Mouse (Mus musculus): ENCODE data around the gene Obscn.

Obscn gene

DNA sequence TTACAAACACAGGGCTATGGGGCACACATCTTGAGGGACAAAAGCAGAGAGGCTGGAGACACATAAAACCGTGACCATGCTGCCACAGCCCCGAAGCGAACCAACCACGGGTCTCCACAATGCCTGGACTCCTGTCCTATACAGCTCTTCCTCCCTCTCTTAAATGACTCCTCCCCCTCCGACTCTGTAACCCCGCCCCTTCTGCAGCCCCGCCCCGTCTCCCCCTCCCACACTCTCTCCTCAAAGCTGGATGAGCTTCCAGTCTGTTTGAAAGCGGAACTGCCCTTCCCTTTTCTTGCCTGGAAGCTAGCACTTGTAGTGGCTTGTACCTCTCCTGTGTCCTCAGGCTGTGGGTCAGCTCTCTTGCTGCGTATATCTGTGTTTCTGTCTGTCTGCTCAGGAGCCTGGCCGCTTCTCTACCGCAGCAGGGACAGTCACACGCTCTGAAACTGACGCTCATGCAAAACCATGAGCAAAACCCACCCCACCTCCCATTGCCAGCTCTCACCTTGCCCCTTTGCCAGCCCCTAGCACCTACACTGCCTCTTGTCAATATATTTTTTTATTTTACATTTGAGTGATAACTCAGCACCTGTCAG lies 5.7 kb upstream of the Obscn start:
- DNase-seq: peak in 1 of 2 experiments; percentile 23

DNA sequence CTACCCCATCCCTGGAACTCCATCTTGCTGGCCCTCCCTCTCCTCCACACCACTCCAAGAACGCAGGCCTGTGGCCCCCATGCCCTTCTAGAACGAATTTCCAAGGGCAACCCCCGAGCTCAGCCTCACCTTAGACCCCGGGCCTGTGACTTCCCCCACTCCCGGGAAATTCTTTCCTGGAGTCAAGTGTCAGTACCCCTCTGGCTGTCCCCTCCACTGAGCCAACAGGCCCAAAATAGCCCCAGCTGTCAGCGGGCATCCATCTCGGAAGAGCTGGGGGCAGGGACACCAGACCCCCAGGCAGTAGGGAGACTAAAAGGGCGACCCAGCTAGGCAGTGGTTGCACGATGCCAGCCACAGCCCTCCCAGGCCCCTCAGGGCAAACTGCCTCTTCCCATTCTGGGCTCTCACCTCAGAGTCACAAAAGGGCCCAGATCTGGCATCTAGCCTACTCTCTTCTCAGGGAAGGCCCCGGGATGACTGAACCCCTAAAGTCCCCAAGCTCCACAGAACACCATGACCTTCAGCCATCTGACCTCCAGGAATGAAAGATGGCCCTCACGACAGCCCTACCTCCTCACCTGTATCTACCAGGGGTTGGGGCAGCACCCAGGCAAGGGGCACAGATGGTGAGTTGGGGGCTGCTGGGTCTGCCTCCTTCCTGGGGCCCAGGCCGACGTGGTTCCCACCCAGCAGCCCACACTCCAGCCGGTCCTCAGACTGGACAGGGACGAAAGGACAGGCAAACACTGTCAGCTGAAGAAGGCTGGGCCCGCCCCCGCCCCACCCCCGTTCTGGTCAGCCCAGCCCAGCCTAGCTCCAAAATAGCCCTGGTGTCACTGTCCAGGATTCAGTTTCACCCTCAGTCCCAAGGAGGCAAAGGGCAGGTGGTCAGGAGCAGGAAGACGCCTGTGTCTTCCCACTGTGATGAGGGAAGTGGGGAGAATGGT lies 2.6 kb upstream of the Obscn start:
- no peak for DNase-seq

DNA sequence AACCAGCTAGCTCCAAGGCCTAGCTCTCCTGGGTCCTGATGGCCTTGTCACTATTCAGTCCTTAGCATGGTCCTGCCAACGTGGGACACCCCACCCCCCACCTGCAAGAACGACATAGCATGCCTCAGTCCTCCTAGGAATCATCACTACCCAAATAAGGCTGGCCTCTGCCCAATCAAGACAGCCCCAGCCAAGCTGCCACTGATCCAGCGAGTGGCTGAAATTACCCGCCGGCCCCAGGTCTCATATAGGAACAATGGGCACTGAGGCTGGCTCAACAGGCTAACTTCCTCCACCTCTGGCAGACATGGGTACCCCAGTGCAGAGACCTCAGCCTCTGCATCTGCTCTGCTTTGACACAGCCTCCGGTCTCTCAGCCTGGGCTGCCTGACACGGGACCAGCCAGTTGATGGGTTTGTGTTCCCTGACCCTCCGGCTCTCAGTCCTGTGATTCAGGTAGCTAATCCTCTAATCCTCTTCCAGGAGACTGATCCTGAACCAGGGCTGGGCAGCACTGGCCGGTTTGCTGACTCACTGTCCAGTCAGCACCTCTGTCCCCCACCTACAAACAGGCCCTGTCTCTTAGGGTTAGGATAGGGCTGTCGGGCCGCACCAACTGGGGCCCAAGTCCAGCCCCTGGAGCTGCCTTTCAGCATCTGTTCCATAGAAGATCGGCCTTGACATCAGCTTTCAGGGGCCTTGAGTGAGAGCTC lies 948 bp upstream of the Obscn start:
- DNase-seq: no peak

DNA sequence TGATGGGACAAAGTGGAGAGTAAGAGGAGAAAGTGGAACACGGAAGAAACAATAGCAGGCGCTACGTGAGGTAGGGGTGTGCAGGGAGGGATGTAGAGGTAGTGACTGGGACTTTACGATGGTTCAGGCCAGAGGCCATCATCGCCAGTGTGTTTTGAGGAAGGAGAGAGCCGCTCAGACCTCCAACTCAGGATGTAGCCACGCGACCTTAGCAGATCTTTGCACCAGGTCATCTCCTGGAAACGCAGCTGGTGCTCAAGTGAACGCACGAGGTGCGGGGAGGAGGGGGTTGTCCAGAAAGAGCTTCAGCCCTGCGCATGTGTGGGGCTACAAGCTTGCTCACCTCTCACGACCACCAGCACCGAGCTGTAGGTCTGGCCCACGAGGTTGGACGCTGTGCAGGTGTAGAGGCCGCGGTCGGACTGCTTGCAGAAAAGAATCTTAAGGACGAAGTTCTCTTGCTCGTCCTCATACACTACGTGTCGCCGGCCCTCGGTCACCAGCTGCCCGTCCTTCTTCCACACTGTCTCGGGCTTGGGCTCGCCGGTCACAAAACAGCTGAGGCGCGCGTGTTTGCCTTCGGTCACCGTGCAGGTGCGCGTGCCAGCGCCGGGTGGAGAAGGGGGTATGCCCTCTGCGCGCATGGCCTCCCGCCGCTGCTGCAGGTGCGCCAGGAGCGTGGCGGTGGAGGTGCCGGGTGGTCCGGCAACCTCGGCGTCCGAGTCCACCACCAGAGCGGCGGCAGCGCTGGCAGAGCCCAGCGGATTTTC lies 966 bp downstream of the Obscn start:
- no peak for DNase-seq

GRCm38 (mm10) chr11:59134373-59134997 lies 1.7 kb downstream of the Obscn start:
- peak; percentile 22 to 38 for DNase-seq

GRCm38 (mm10) chr11:59132065-59132464 lies 4.1 kb downstream of the Obscn start:
- DNase-seq: no peak

DNA sequence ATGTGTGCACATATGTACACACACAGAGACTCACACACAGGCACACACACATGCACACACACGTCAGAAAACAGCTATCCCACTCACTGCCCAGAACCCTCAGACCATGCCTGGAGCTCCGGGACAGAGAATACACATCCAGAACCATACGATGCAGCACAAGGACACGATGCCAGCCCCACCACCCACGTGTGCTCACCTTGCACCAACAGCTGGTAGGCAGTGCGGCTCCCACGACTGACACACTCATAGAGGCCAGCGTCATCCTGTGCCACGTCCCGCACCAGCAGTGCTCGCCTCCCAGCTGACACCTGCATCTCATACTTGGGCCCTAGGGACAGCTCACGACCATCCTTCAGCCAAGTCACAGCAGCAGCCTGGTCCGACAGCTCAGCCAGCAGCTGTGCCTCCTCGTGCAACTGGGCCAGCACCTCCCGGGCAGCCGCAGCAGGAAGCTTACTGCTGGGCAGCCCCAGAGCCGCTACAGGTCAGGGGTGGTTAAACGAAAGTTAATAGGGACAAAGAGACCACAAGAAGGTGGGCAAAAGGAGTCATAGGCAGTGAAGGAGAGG lies 4.8 kb downstream of the Obscn start:
- DNase-seq: no peak

GRCm38 (mm10) chr11:59130782-59131181 lies 5.4 kb downstream of the Obscn start:
- DNase-seq: no peak

- no peak for DNase-seq
Measured at GRCm38 (mm10) chr11:59105945-59106344, 30.3 kb downstream of the Obscn start.

DNA sequence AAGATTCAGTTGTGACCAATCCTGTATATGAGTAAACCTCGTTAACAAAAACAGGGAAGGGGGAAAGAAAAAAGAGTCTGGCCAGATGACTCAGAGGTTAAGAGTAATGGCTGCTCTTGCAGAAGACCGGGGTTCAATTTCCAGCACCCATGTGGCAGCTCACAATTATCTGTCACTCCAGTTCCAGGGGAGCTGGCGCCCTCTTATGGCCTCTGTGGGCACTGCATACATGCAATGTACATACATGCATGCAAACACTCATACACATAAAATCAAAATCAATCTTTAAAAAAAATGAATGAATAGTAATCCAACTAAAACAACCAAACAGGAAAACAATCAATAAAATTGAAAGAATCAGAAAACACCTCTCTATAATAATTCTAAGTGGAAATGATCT lies 33.9 kb downstream of the Obscn start:
- DNase-seq: no peak

GRCm38 (mm10) chr11:59098339-59098738 lies 37.9 kb downstream of the Obscn start:
- peak in 1 of 2 experiments; percentile 51 for DNase-seq

- DNase-seq: no peak
Measured at GRCm38 (mm10) chr11:59097770-59098169, 38.4 kb downstream of the Obscn start.

GRCm38 (mm10) chr11:59094213-59094612 lies 42.0 kb downstream of the Obscn start:
- DNase-seq: peak in 1 of 2 experiments; percentile 11

DNA sequence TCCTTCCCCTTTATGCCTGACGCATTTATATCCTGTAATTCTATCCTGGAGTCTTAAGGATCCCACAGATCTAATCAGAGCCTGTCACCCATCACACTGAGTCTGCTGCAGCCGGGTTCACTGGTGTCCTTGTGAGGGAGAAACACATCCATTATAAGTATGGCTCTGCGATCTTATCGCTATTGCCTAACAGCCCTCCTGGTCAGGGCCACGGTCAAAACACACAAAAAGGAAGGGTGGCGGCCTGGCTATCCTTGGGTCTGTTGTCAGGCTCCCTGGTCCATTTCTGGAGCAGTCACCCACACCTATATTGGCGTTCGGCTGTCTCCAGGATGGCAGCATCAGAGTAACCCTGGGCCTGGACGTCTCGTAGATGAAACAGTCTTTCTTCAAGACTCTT lies 48.6 kb downstream of the Obscn start:
- no peak for DNase-seq

DNA sequence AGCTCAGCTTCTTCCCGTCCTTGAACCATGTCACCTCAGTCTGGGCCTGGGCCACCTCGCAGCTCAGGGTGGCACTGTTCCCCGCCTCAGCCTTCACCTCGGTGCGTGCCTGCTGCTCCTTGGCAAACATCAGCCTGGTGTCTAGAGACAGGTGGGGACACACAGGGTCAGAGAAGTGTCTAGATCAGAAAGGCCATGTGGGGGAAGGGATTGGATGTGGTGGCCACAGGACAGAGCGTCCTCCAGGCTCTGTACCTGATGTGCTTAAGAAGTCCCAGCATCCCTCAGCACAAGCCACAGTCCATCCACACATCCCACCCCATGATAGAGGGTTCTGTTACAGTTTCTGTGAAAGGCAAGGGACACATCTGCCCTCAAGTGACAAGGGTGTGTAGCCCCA lies 51.0 kb downstream of the Obscn start:
- DNase-seq: no peak

- DNase-seq: no peak
Measured at GRCm38 (mm10) chr11:59083125-59083524, 53.1 kb downstream of the Obscn start.

GRCm38 (mm10) chr11:59078311-59078710 lies 57.9 kb downstream of the Obscn start:
- no peak for DNase-seq

DNA sequence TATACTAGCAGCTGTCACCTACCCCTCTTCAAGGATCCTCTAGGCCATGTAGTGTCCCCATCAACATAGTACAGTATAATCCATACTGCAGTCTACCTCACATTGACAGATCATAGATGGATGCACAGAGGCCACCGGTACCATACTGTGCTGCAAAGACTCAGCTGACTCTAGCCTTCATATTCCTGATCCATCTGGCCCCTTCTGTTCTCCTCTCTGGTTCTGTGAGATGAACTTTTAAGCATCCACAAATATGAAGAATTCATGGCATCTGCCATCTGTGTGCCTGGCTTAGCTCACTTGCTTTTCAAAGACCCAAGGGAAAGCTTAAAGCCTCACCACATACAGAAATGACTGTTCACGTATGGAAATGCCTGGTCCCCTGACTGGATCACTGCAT lies 65.9 kb downstream of the Obscn start:
- no peak for DNase-seq

DNA sequence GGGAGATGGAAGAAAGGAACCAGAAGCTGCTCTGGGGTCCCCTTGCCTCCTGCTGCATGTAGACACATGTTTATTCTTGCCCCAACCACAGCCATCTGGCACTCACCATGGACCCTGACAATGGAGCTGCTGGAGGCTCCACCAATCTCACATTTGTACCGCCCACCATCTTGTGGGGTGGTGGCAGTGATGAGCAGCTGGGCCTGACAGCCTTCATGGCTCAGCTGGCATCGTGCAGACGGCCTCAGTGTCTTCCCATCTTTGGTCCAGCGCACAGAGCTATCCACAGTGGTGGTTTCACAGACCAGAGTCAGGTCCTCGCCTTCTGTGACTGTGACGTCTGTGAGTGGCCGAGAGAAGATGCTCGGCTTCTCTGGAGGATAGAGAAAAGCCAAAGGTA lies 67.3 kb downstream of the Obscn start:
- no peak for DNase-seq

GRCm38 (mm10) chr11:59068433-59068832 lies 67.8 kb downstream of the Obscn start:
- DNase-seq: no peak

DNA sequence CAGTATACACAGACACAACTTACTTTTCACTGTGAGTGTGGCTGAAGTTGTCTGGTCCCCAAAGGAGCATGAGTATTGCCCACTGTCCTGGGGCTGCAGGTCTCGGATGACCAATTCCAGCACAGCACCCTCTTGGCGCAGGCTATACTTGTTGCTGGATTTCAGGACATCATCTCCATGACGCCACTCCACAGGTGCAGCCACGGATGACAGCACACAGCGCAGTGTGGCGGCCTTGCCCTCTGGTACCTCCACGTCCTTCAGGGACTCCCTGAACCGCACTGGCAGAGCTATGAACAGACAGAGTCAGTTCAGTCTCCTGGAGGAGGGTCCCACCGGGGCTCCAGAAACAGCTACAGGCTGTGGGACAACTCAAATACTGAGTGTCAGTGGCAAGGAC lies 68.3 kb downstream of the Obscn start:
- DNase-seq: no peak

DNA sequence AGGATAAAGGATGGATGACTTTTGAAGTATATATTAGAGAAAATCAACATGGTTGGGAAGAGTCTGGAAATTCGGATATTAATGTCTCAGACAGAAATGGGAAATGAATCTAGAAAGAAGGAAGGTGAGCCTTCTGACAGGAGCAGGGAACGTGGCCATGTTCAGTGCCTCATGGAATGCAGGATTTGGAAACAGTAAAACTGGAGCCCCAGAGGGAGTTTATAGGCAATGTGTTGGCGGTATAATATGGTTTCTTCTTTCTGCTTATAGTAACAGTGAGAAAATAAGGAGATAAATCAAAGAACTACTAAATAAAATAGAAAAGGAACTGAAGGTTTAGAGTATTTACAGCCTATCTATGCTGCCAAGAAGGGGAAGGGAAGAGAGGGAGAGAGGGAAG lies 78.2 kb downstream of the Obscn start:
- no peak for DNase-seq
